In the genomic region with DNA sequence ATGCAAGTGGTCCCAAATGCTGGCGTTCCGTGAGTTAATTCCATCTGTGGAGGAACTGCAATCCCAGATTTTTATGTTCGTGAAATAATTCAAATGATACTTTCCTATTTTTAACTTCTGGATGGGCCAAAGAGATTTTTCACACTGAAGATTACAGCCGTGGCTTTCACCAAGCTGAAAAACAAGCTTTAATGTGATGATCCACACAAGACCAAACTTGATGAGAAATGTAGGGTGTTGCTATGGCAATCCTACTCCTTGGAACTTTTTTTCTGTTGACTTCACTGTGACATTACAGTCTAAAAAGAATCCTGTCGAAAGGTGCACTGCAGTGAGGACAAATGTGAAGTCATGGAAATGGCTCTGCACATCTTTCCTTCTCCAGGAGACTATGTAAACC, we compare ENCODE assay signal across 24 mouse cellular contexts.
DNase-seq lines count a peak whose midpoint lies in the region; ATAC-seq and TF ChIP-seq lines count a peak whose summit lies in the region.
"Had no signal": no experiment of that assay in that cellular context is flagged by ENCODE, and none has a peak within 500 bp of the region (broad histone marks: within the 10 kb centered on the region; RNA-seq: fewer than 3 reads in every experiment).

No protein-coding gene starts in this region.

- whole genome bisulfite sequencing in forebrain, postnatal 0 days = 54% methylated on average over 5 of the region's 5 CpGs
- 84% methylated on average over 5 of the region's 5 CpGs for WGBS in forebrain, embryonic 11.5 days
- WGBS in midbrain, embryonic 10.5 days = 88% methylated on average over 5 of the region's 5 CpGs

- H3K27me3 ChIP-seq in forebrain, postnatal 0 days (ENCODE audit: insufficient read depth, low read length) = no peaks in the 10 kb centered on the region
- no peaks in the 10 kb centered on the region for H3K27me3 ChIP-seq in forebrain, embryonic 11.5 days (ENCODE audit: control insufficient read depth, insufficient read depth, low read length)
- no peaks in the 10 kb centered on the region for H3K27me3 ChIP-seq in midbrain, embryonic 10.5 days (ENCODE audit: low read depth, poor library complexity, severe bottlenecking)
- H3K27me3 ChIP-seq: embryonic facial prominence, embryonic 12.5 days; embryonic facial prominence, embryonic 15.5 days; forebrain, embryonic 13.5 days; hindbrain, embryonic 12.5 days; hindbrain, embryonic 15.5 days had no signal

- intact Hi-C loops in left cerebral cortex, postnatal 14 days (cut with DNase I) = no loop called here

- TF ChIP-seq CTCF in forebrain, postnatal 0 days (IDR thresholded peaks at IDR 0.05; ENCODE audit: low read depth) = no peak

- H3K9ac ChIP-seq in forebrain, postnatal 0 days = no peak overlapping the region
- H3K9ac ChIP-seq in forebrain, embryonic 11.5 days (ENCODE audit: low read length) = no peak overlapping the region
- H3K9ac ChIP-seq: embryonic facial prominence, embryonic 12.5 days; embryonic facial prominence, embryonic 15.5 days; forebrain, embryonic 13.5 days; hindbrain, embryonic 12.5 days; hindbrain, embryonic 15.5 days had no signal

- no peaks in the 10 kb centered on the region for H3K9me3 ChIP-seq in forebrain, postnatal 0 days (ENCODE audit: low read length)
- H3K9me3 ChIP-seq in forebrain, embryonic 11.5 days (ENCODE audit: control insufficient read depth, low read length) = no peaks in the 10 kb centered on the region
- no peaks in the 10 kb centered on the region for H3K9me3 ChIP-seq in midbrain, embryonic 10.5 days (replicated peaks)
- H3K9me3 ChIP-seq: embryonic facial prominence, embryonic 12.5 days; embryonic facial prominence, embryonic 15.5 days; forebrain, embryonic 13.5 days; hindbrain, embryonic 12.5 days; hindbrain, embryonic 15.5 days had no signal

- no peak overlapping the region for H3K4me3 ChIP-seq in forebrain, postnatal 0 days (ENCODE audit: low read depth, low read length)
- no peak overlapping the region for H3K4me3 ChIP-seq in forebrain, embryonic 11.5 days (ENCODE audit: low read depth, low read length)
- H3K4me3 ChIP-seq in midbrain, embryonic 10.5 days = no peak overlapping the region
- H3K4me3 ChIP-seq: embryonic facial prominence, embryonic 12.5 days; embryonic facial prominence, embryonic 15.5 days; forebrain, embryonic 13.5 days; gastrocnemius, adult 2 months; hindbrain, embryonic 12.5 days; hindbrain, embryonic 15.5 days had no signal

- no peak overlapping the region for H3K4me2 ChIP-seq in forebrain, postnatal 0 days (ENCODE audit: low read depth)
- H3K4me2 ChIP-seq in forebrain, embryonic 11.5 days (ENCODE audit: low read depth, low read length, severe bottlenecking) = no peak overlapping the region
- H3K4me2 ChIP-seq: embryonic facial prominence, embryonic 12.5 days; embryonic facial prominence, embryonic 15.5 days; forebrain, embryonic 13.5 days; heart, embryonic 11.5 days; hindbrain, embryonic 12.5 days; hindbrain, embryonic 15.5 days had no signal

- peak; percentile 52 for DNase-seq in forebrain, postnatal 0 days
- DNase-seq in forebrain, embryonic 11.5 days (ENCODE audit: low spot score) = no peak
- peak; percentile 5 to 25 for DNase-seq in left cerebral cortex, postnatal 14 days (ENCODE audit: low spot score in 2 of 2)
- DNase-seq in left cerebral cortex, adult 11 months (ENCODE audit: low spot score) = no peak
- peak; percentile 27 for DNase-seq in telencephalon, adult 2 months (ENCODE audit: low read depth, low spot score)
- no peak for DNase-seq in midbrain, embryonic 10.5 days (ENCODE audit: low spot score)
- DNase-seq: adrenal gland, adult 8-10 months; adrenal gland, postnatal 25 days; cerebellum, adult 11 months; cerebellum, adult 2 months; cerebellum, adult 9-11 months; cerebellum, postnatal 25 days; gastrocnemius, adult 2 months; gastrocnemius, postnatal 14 days; heart, adult 11 months had no signal

- no peaks in the 10 kb centered on the region for H3K36me3 ChIP-seq in forebrain, postnatal 0 days (ENCODE audit: insufficient read depth)
- no peaks in the 10 kb centered on the region for H3K36me3 ChIP-seq in forebrain, embryonic 11.5 days (ENCODE audit: control insufficient read depth, insufficient read depth, low read length)
- H3K36me3 ChIP-seq in midbrain, embryonic 10.5 days = no peaks in the 10 kb centered on the region
- H3K36me3 ChIP-seq: embryonic facial prominence, embryonic 12.5 days; embryonic facial prominence, embryonic 15.5 days; hindbrain, embryonic 12.5 days; hindbrain, embryonic 15.5 days had no signal

- peak; percentile 73; the same call in 1 of the 2 replicates for ATAC-seq in forebrain, postnatal 0 days
- no peak for ATAC-seq in forebrain, embryonic 11.5 days (replicated peaks; ENCODE audit: low FRiP score)
- ATAC-seq: activated CD4-positive, CD25-positive, alpha-beta regulatory T cell, adult 4 months; CD4-positive, CD25-positive, alpha-beta regulatory T cell, adult 4 months; forebrain, embryonic 13.5 days; intestine, postnatal 0 days had no signal

- no peak overlapping the region for H3K27ac ChIP-seq in forebrain, postnatal 0 days (ENCODE audit: low read depth, low read length)
- no peak overlapping the region for H3K27ac ChIP-seq in forebrain, embryonic 11.5 days (ENCODE audit: low read depth, low read length)
- H3K27ac ChIP-seq in midbrain, embryonic 10.5 days (replicated peaks) = no peak overlapping the region
- H3K27ac ChIP-seq: embryonic facial prominence, embryonic 12.5 days; embryonic facial prominence, embryonic 15.5 days; forebrain, embryonic 13.5 days; gastrocnemius, adult 2 months; hindbrain, embryonic 12.5 days; hindbrain, embryonic 15.5 days had no signal

- H3K4me1 ChIP-seq in forebrain, postnatal 0 days (ENCODE audit: insufficient read depth) = no peaks in the 10 kb centered on the region
- H3K4me1 ChIP-seq in forebrain, embryonic 11.5 days (replicated peaks; ENCODE audit: control insufficient read depth, insufficient read depth, low read length) = no peaks in the 10 kb centered on the region
- H3K4me1 ChIP-seq in midbrain, embryonic 10.5 days = no peaks in the 10 kb centered on the region
- H3K4me1 ChIP-seq: embryonic facial prominence, embryonic 12.5 days; embryonic facial prominence, embryonic 15.5 days; forebrain, embryonic 13.5 days; hindbrain, embryonic 12.5 days; hindbrain, embryonic 15.5 days had no signal

Comparison
In these comparisons a context has a peak if more than half of its experiments do, and no peak if none do; other contexts are left out.
1. DNase-seq: peak in forebrain, postnatal 0 days (single experiment), left cerebral cortex, postnatal 14 days (2 of 2) and telencephalon, adult 2 months (single experiment); none in forebrain, embryonic 11.5 days (single experiment), left cerebral cortex, adult 11 months (single experiment) and midbrain, embryonic 10.5 days (single experiment).